Mouse (Mus musculus): ENCODE measurements at regions not wholly inside any gene's neighbourhood (a gene's known extent, or its start where the extent isn't known, plus 50 kb on each side); places are given as distances from the start of the nearest gene placed in this dataset.

DNA sequence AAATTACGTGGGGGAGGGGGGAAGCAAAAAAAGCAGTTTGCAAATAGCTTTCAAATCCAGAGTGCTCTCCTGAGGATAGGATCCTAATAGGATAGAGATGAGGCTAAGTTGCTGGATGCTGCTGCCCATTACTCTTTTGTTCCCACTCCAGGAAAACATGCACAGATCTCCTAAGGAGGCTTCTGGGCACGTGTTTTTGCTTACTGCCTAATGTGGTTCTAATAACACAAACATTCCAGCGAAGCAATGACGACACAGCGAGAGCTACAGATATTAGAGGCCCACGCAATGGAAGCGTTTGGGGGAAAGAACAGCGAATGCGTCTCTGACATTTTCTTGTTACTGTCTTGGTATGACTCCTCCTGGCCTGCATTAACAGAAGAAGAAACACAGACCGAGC, 179.0 kb upstream of the Gm765 start:
- TF ChIP-seq CTCF (IDR thresholded peaks at IDR 0.05; ENCODE audit: borderline replicate concordance, control insufficient read depth, extremely low read depth, insufficient read depth, low read length, poor library complexity): no peak
- no peak for TF ChIP-seq POLR2A (IDR thresholded peaks at IDR 0.05; ENCODE audit: control insufficient read depth, extremely low read depth, insufficient read depth, low read length, poor library complexity)

Data from thymus, adult 2 months (tissue).